Mouse (Mus musculus) neural tube, embryonic 15.5 days (tissue): ENCODE measurements around the gene Togaram2. TPM values are rescaled to one million over a fixed set of nuclear protein-coding genes. Genes with fewer than 3 reads are reported as not detected.

ENCODE experiments used
- ATAC-seq: fragments of 200-750 bp; cut with Nextera tagmentation; 2 replicates; pipeline ENCODE4 v1.8.0; 2017; ENCODE audit warnings: mild to moderate bottlenecking, moderate TSS enrichment, moderate library complexity; ENCODE audit not compliant: low FRiP score
- H3K27ac ChIP-seq: fragments of 300-500 bp; sonication (generic); replicated peaks from 2 replicates; pipeline ENCODE4 v1.5.1; 2015; ENCODE audit warnings: mild to moderate bottlenecking, inconsistent platforms
- H3K27me3 ChIP-seq: fragments of 300-500 bp; sonication (generic); replicated peaks from 2 replicates; pipeline ENCODE4 v1.6.1; 2015; ENCODE audit warnings: inconsistent platforms
- H3K36me3 ChIP-seq: fragments of 300-500 bp; sonication (generic); 2 replicates; pipeline ENCODE4 v1.6.1; 2015; ENCODE audit warnings: inconsistent platforms
- H3K4me1 ChIP-seq: fragments of 300-500 bp; sonication (generic); 2 replicates; pipeline ENCODE4 v1.6.1; 2015; ENCODE audit warnings: inconsistent platforms
- H3K4me2 ChIP-seq: fragments of 300-500 bp; sonication (generic); 2 replicates; pipeline ENCODE4 v1.6.1; 2015; ENCODE audit warnings: inconsistent platforms, mild to moderate bottlenecking, moderate library complexity
- H3K4me3 ChIP-seq: fragments of 300-500 bp; sonication (generic); replicated peaks from 2 replicates; pipeline ENCODE4 v1.5.1; 2015; ENCODE audit warnings: mild to moderate bottlenecking, inconsistent platforms
- H3K9ac ChIP-seq: fragments of 300-500 bp; sonication (generic); replicated peaks from 2 replicates; pipeline ENCODE4 v1.6.1; 2015; ENCODE audit warnings: mild to moderate bottlenecking, inconsistent platforms
- H3K9me3 ChIP-seq: fragments of 300-500 bp; sonication (generic); replicated peaks from 2 replicates; pipeline ENCODE4 v1.6.1; 2016; ENCODE audit warnings: inconsistent platforms
- WGBS: fragments of 180-500 bp; shearing (Covaris S2); methylation state at CpG from one replicate; pipeline ENCODE4 v1.1.7; 2015; ENCODE audit warnings: mixed read lengths; 5-methylcytosine and 5-hydroxymethylcytosine counted together
- polyA plus RNA-seq: library from polyadenylated mRNA; unstranded; fragments of >200 nt; fragmentation: Nextera tagmentation; extraction: Ambion mirVana; gene quantifications from 2 replicates; pipeline ENCODE4 v1.2.1, GENCODE M21; 2015

Gene Togaram2
- polyA plus RNA-seq, 1 experiment from 2014 or later: 1.2 TPM

GRCm38 (mm10) chr17:71705113-71705512 lies 32.1 kb downstream of the Togaram2 start:
- Histone ChIP-seq H3K4me1 (no peaks in the 10 kb centered on the region), H3K9me3 (no peaks in the 10 kb centered on the region), H3K27ac (no peak overlapping the region), H3K4me3 (no peak overlapping the region), H3K4me2 (no peak overlapping the region), H3K27me3 (no peaks in the 10 kb centered on the region), H3K9ac (no peak overlapping the region), H3K36me3 (no peaks in the 10 kb centered on the region)
- no peak for ATAC-seq
- WGBS: 82% methylated on average over 1 of the region's 1 CpGs

DNA sequence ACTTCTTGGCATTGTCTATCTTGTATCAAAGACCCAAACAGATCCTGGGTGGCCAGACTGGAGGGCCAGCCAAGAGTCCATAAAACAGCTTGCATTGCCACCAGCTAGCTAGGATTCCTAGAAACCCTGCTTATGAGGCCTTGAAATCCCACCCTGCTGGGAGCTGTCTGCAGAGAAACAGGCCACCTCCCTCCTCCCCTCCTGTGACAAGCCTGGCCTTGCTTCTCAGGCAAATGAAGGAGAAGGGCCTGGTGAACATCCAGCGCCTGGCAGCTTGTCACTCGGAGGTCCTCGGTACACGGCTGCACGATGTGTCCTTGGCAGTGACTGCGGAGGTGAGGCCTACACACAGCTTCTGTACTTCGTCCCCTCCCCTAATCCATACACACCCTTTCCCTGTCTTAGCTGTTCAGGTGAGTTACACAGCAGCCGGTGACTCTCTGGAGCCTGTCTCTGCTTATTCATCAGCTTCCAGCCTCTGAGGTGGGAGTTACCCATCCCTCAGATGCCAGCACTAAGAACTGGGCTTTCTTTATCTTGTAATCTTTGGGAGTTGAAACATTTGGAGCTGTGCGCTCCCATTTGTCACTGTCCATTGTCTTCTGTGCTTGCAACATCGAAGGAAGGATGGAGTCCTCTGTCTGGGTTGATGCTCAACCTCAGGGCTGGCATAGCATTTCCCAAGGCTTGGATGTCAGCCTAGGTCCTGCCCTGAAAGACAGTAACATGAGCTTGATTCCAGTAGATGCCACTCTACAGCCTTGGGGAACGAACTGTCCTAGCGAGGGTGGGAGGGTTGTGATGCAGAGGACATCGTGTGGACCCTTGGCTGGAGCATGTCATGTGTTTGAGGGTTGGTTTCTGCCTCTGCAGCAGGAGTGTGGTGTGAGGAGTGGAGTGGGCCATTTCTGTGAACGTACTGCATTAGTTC lies 32.8 kb downstream of the Togaram2 start:
- H3K36me3 ChIP-seq: no peaks in the 10 kb centered on the region
- H3K4me1 ChIP-seq: no peaks in the 10 kb centered on the region
- H3K9ac ChIP-seq: no peak overlapping the region
- H3K4me3 ChIP-seq: no peak overlapping the region
- no peak overlapping the region for H3K4me2 ChIP-seq
- H3K27me3 ChIP-seq: no peaks in the 10 kb centered on the region
- no peaks in the 10 kb centered on the region for H3K9me3 ChIP-seq
- 87% methylated on average over 14 of the region's 14 CpGs for WGBS
- no peak for ATAC-seq
- no peak overlapping the region for H3K27ac ChIP-seq

- 36% methylated on average over 4 of the region's 4 CpGs for WGBS
- Histone ChIP-seq H3K36me3 (no peaks in the 10 kb centered on the region), H3K9ac (no peak overlapping the region), H3K27ac (no peak overlapping the region), H3K9me3 (no peaks in the 10 kb centered on the region), H3K4me1 (no peaks in the 10 kb centered on the region), H3K4me2 (no peak overlapping the region), H3K27me3 (no peaks in the 10 kb centered on the region), H3K4me3 (no peak overlapping the region)
- ATAC-seq: no peak
These were observed 34.7 kb downstream of the Togaram2 start for GRCm38 (mm10) chr17:71707715-71708114.

DNA sequence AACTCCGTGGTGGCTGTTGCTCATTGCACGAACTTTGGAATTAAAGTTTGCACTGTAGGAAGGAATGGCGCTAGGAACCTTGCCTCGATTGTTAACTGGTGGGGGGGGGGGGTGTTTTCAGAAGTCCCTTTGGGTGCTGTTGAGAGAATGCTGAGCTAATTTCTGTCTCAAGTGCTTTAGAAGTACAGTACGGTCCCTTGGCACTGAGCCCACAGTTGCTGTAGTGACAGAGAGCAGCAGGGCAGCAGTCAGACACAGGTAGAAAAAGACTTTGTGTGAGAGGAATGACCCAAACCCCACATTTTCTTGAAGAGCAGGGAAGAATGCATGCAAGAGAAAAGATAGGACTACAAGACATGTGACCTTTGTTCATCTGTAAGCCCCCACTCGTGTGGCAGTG lies 39.2 kb downstream of the Togaram2 start:
- Histone ChIP-seq H3K4me1 (0 out of 2 replicates have a peak, but pooled peaks cover 5% of the 10 kb centered on the region), H3K4me2 (no peak overlapping the region), H3K36me3 (no peaks in the 10 kb centered on the region), H3K4me3 (no peak overlapping the region), H3K9me3 (no peaks in the 10 kb centered on the region), H3K27ac (no peak overlapping the region), H3K27me3 (no peaks in the 10 kb centered on the region), H3K9ac (no peak overlapping the region)
- ATAC-seq: no peak
- whole genome bisulfite sequencing: 84% methylated on average over 6 of the region's 6 CpGs

- Histone ChIP-seq H3K27me3 (no peaks in the 10 kb centered on the region), H3K36me3 (no peaks in the 10 kb centered on the region), H3K9me3 (no peaks in the 10 kb centered on the region), H3K4me2 (no peak overlapping the region), H3K4me1 (0 out of 2 replicates have a peak, but pooled peaks cover 5% of the 10 kb centered on the region), H3K27ac (no peak overlapping the region), H3K9ac (no peak overlapping the region), H3K4me3 (no peak overlapping the region)
- 81% methylated on average over 3 of the region's 3 CpGs for WGBS
- no peak for ATAC-seq
These were observed 42.0 kb downstream of the Togaram2 start for GRCm38 (mm10) chr17:71715034-71715433.

DNA sequence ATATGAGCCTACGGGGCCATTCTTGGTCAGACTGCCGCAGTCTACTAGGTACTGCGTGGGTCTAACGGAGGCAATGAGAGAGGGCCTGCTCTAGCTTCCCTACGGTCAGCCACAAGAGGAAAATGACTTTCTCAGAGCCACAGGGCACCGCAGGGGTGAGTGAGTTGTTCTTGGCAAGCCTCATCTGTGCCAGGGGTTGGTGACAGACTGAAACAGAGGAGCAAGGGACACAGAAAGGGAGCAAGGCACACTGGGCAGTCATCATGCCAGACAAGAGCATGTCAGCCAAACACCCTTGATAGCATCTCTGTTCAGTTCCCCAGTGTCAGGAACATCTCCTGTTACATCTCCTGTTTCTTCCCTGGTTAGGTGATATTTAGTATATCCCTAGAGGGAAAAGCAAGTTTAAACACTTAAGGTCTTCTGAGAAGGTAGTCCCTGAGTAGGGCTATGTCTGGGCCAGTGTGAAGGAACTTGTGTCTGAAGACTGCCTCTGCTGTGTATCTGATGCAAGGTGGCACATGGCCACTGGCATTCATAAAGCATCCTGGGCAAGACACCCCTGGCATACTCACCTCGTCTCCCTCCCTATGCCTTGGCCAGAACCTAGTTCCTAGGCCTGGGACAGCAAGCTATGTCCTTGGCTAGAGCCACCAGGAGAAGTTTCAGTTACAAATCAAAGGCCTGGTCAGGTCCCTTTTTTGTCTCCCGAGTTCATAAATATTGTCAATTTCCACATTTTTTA lies 45.0 kb downstream of the Togaram2 start:
- Histone ChIP-seq H3K36me3 (no peaks in the 10 kb centered on the region), H3K27me3 (no peaks in the 10 kb centered on the region), H3K4me1 (0 out of 2 replicates have a peak, but pooled peaks cover 5% of the 10 kb centered on the region), H3K9me3 (no peaks in the 10 kb centered on the region), H3K4me2 (no peak overlapping the region), H3K4me3 (no peak overlapping the region), H3K27ac (no peak overlapping the region), H3K9ac (no peak overlapping the region)
- no peak for ATAC-seq
- WGBS: 85% methylated on average over 8 of the region's 8 CpGs

DNA sequence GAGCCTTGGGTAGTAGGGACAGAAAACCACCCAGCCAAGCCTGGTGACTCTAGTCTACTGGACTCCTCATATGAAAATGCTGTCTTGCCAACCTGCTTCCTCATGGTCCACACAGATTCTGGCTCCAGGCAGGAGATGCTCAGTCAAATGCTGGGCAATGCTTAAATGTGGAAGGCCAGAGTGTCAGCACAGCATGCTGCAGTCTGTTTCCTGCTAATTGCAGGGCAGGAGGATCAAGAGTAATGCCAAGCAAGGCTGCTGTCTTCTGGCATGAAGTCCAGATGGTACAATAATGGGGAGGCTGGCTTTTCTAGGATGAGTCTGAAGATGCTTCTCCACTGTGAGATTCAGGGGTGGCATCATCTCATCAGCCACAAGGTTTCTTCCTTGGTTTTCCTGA lies 47.4 kb downstream of the Togaram2 start:
- Histone ChIP-seq H3K9me3 (no peaks in the 10 kb centered on the region), H3K27ac (no peak overlapping the region), H3K9ac (no peak overlapping the region), H3K4me2 (no peak overlapping the region), H3K36me3 (no peaks in the 10 kb centered on the region), H3K4me1 (no peaks in the 10 kb centered on the region), H3K27me3 (no peaks in the 10 kb centered on the region), H3K4me3 (no peak overlapping the region)
- no peak for ATAC-seq

DNA sequence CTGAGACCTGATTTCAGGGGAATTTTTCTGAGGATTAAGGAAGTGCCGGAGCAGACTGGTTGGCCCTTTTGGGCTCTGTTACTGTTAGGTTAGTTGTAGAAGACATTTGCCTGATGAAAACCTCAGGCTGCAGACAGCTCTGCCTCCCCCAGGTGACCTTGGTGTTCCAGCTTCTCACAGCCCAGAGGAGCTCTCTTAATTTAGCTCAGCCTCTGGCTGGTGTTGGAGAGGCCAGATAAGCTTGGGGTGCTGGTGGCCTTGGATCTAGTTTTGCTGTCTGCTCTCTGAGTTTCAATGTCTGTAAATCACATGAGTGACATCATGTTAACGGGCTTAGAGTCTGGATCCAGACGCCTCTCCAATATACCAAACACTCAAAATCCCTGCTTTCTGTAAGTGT lies 48.0 kb downstream of the Togaram2 start:
- Histone ChIP-seq H3K4me3 (no peak overlapping the region), H3K9ac (no peak overlapping the region), H3K36me3 (no peaks in the 10 kb centered on the region), H3K27me3 (no peaks in the 10 kb centered on the region), H3K4me2 (no peak overlapping the region), H3K9me3 (no peaks in the 10 kb centered on the region), H3K4me1 (no peaks in the 10 kb centered on the region), H3K27ac (no peak overlapping the region)
- 77% methylated on average over 3 of the region's 3 CpGs for WGBS
- no peak for ATAC-seq

GRCm38 (mm10) chr17:71730655-71731054 lies 57.6 kb downstream of the Togaram2 start:
- H3K9me3 ChIP-seq: no peaks in the 10 kb centered on the region
- H3K4me3 ChIP-seq: no peak overlapping the region
- ATAC-seq: no peak
- H3K27me3 ChIP-seq: no peaks in the 10 kb centered on the region
- no peak overlapping the region; the same call in 1 of the 2 replicates for H3K27ac ChIP-seq
- H3K36me3 ChIP-seq: no peaks in the 10 kb centered on the region
- no peak overlapping the region for H3K9ac ChIP-seq
- H3K4me2 ChIP-seq: no peak overlapping the region
- no peaks in the 10 kb centered on the region for H3K4me1 ChIP-seq
- WGBS: 65% methylated on average over 2 of the region's 2 CpGs

- Histone ChIP-seq H3K4me2 (no peak overlapping the region), H3K27me3 (no peaks in the 10 kb centered on the region)
- 75% methylated on average over 3 of the region's 3 CpGs for WGBS
These were observed 63.4 kb downstream of the Togaram2 start for GRCm38 (mm10) chr17:71736442-71736841.

DNA sequence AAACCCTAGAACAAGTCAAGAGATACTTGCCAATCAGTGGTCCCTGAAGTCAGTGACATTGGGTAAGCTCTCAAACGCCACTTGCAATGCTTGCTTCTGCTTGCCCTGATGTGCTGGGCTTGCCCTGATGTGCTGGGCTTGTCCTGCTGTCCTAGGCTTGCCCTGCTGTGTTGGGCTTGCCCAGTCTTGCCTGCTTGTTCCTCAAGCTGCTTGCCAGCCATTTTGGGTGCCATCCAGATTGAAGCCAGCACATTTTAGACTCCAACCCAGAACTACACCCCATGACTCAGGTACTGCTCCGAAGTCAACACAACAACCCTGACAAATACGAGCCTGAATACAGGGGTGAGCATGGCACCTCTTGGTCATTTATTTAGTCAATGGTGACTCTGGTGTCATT lies 69.1 kb downstream of the Togaram2 start:
- H3K27ac ChIP-seq: no peak overlapping the region
- H3K4me2 ChIP-seq: no peak overlapping the region
- peaks cover 8% of the 10 kb centered on the region for H3K4me1 ChIP-seq
- no peaks in the 10 kb centered on the region for H3K27me3 ChIP-seq
- ATAC-seq: no peak
- H3K36me3 ChIP-seq: no peaks in the 10 kb centered on the region
- 88% methylated on average over 3 of the region's 3 CpGs for WGBS
- H3K9me3 ChIP-seq: no peaks in the 10 kb centered on the region
- no peak overlapping the region for H3K4me3 ChIP-seq
- H3K9ac ChIP-seq: no peak overlapping the region

More at GRCm38 (mm10) chr17:71736442-71736841, 63.4 kb downstream of the Togaram2 start:
- no peak for ATAC-seq
- H3K9ac ChIP-seq: no peak overlapping the region
- H3K27ac ChIP-seq: no peak overlapping the region
- H3K9me3 ChIP-seq: no peaks in the 10 kb centered on the region
- no peak overlapping the region for H3K4me3 ChIP-seq
- H3K36me3 ChIP-seq: no peaks in the 10 kb centered on the region
- no peaks in the 10 kb centered on the region for H3K4me1 ChIP-seq

DNA sequence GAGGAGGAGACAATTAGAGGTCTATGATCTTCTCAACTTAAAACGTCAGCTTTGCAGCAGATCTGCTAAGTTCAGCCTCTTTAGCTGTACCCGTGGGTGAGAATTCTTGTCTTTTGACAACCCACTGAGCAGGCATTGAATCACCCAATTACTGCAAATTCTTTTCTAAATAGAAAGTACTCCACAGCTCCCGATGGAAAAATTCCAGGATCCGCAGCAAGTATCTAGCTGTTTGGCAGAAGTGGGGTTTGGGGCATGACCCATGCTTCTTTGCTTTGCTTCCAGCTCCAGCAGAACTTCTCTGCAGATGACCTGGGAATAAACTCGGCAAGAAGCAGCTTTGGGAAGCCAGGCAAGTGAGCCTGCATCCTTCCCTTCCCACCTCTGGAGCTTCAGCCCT lies 69.9 kb downstream of the Togaram2 start:
- WGBS: 32% methylated on average over 5 of the region's 5 CpGs
- Histone ChIP-seq H3K27me3 (no peaks in the 10 kb centered on the region), H3K9ac (no peak overlapping the region), H3K4me3 (no peak overlapping the region), H3K4me1 (peaks cover 14% of the 10 kb centered on the region), H3K36me3 (no peaks in the 10 kb centered on the region), H3K4me2 (no peak overlapping the region), H3K9me3 (no peaks in the 10 kb centered on the region), H3K27ac (no peak overlapping the region)
- ATAC-seq: no peak
